Mouse (Mus musculus): ENCODE results near the gene Sun3.

- TF ChIP-seq CTCF (IDR thresholded peaks at IDR 0.05; ENCODE audit: control insufficient read depth, insufficient read depth, low read length) (no peak), POLR2A (IDR thresholded peaks at IDR 0.05; ENCODE audit: borderline replicate concordance, control insufficient read depth, low read depth, low read length) (no peak)
Observed at GRCm38 (mm10) chr11:9051895-9052294, 3.1 kb upstream of the Sun3 start.
